Mouse (Mus musculus) granulocyte monocyte progenitor cell, adult 5-6 weeks (primary cell): ENCODE data around the gene Txnrd3. TPM values are rescaled to one million over a fixed set of nuclear protein-coding genes. Genes with fewer than 3 reads are reported as not detected.

Experiments
- ATAC-seq: replicated peaks from 2 replicates; pipeline ENCODE4 v1.8.0; 2016; ENCODE audit warnings: mild to moderate bottlenecking, moderate TSS enrichment, inconsistent platforms; ENCODE audit not compliant: poor library complexity, severe bottlenecking
- total RNA-seq, 2 experiments: library from RNA; stranded (forward) in 1 of 2; stranded (reverse) in 1 of 2; fragments of 200-712, 200-1000 nt in 1 of 2; fragments of >200 nt in 1 of 2; fragmentation: Nextera tagmentation in 1 of 2; gene quantifications; 2 replicates each; pipeline ENCODE4 v1.2.3; 2014 to 2017

Gene Txnrd3
- total RNA-seq, 2 experiments from 2014 or later: 6.0 to 7.6 TPM

- ATAC-seq: no peak
Measured at GRCm38 (mm10) chr6:89649897-89650296, 6.1 kb downstream of the Txnrd3 start.

DNA sequence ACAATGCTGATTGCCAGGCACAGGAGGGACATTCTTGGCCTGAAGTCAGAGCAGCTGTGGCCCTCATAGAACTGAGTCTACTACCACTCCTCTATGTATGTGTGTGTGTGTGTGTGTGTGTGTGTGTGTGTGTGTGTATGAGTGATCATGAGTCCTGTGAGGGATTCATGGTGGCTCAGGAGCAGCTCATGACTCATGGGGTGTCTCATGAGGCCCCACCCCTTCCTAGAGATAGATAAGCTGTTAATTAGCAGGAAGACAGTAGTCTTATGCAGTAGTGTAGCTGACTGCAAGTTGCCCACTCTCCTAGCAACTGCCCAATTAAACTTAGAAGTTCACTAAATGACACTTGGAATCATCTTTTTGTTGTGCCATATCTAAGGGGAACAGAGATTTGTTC, 8.0 kb downstream of the Txnrd3 start:
- no peak for ATAC-seq

- no peak for ATAC-seq
Measured at GRCm38 (mm10) chr6:89655011-89655410, 11.2 kb downstream of the Txnrd3 start.

- no peak for ATAC-seq
Measured at GRCm38 (mm10) chr6:89658342-89658741, 14.6 kb downstream of the Txnrd3 start.

DNA sequence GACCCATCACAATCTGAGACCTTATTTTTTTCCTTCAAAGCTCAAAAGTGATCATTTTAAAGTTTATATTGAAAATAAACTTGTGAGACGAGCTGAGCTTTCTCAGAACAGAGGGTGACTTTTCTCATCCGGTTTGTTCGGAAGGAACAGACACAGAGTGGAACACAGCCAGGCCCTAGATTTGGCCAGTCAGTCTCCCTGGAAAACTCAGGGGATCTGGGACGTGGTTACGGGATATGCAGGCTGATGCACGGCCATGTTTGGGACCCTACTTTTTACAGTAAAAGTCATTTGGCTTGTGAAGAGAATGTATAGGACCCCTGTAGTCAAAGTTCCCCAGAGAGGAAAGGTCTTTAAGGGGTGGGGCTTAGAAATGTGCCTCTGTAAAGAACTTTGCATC, 15.1 kb downstream of the Txnrd3 start:
- ATAC-seq: no peak

GRCm38 (mm10) chr6:89659692-89660423, 16.1 kb downstream of the Txnrd3 start:
- peak; percentile 77 for ATAC-seq

DNA sequence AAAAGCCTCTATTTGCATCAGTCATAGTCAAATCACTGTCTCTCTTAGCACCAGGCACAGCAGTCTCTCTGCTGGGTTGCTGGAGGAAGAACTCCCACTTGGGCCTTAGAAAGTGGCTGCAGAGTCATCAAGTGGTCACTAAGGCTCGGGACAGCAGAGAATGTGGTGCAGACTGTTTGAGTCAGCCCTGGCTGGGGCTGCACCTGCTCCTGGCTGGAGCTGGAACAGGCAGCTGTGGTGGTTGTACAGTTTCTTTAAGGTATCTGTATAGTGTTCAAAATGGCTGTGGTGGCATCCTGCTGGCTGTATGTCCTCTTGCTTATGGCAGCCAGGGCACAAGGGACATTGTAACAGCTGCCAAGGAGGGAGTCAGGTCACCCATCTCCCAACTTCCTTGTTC, 16.7 kb downstream of the Txnrd3 start:
- no peak for ATAC-seq

- ATAC-seq: no peak
Measured at GRCm38 (mm10) chr6:89662521-89662920, 18.7 kb downstream of the Txnrd3 start.

GRCm38 (mm10) chr6:89665155-89665554, 21.4 kb downstream of the Txnrd3 start:
- no peak for ATAC-seq

DNA sequence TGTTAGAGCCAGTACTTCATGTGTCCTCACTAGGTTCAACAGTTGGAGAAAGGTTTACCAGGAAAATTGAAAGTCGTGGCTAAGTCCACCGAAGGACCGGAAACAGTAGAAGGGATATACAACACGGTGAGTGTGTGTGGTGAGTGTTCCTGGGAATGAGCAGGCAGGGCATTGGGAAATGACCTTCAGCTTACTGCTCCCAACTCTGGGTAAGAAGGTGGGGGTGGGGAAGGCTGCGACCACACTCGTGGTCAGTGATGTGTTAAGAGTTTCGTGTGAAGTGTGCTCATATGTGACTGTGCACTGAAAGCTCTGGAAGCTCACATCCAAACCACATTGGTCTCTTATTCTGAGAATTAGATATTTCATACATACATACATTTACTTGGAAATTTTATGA, 21.9 kb downstream of the Txnrd3 start:
- ATAC-seq: peak; percentile 52

GRCm38 (mm10) chr6:89666976-89667375, 23.2 kb downstream of the Txnrd3 start:
- no peak for ATAC-seq

DNA sequence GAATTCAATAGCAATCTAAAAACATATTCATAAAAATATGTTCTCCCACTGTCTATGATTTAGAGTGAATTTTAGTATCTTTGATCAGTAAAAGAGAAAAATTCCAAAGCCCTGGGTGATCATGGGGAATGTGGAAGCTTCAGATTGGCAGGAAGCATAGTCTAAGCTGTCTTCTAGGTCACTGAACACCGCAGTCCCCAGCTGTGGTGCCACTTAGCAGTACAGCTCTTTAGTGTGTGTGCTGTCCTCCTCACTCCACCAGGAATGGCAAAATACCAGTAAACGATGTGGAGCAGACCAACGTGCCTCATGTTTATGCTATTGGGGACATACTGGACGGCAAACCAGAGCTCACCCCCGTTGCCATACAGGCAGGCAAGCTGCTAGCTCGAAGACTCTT, 25.8 kb downstream of the Txnrd3 start:
- no peak for ATAC-seq

DNA sequence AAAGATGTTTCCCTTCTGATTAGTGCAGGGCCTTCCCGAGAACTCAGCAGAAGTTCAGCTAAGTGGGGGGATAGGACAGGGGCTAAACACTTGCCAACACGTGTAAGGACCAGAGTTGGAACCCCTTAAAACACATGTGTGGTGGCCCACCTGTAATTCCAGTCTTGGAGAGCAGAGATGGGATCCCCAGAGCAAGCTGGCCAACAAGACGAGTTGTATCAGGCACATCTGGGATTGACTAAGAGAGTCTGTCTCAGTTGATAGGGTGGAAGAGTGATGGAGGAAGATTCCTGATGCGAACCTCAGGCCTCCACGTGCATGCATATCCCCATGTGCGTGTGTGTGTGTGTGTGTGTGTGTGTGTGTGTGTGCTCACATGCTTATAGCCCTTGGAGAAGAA, 27.6 kb downstream of the Txnrd3 start:
- no peak for ATAC-seq

DNA sequence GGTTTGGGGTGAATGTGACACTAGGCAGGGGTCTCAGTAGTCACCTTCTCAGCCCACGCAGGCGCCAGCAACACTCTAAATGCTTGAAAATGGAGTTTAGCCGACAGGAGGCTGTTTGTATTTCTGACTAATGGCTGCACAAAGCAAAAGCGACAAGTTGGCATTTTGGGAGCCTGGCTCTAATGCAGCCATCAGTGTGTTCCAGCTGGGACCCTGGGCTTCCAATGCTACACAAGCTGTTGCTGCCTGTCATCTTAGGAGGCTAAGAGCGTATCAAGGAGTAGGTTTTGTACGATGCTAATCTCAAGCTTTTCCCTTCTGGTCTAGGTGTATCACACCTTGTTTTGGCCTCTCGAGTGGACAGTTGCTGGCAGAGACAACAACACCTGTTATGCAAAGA, 28.9 kb downstream of the Txnrd3 start:
- no peak for ATAC-seq

- no peak for ATAC-seq
Measured at GRCm38 (mm10) chr6:89673135-89673780, 29.5 kb downstream of the Txnrd3 start.

- no peak for ATAC-seq
Measured at GRCm38 (mm10) chr6:89678522-89678921, 34.7 kb downstream of the Txnrd3 start.

- peak; percentile 87 for ATAC-seq
Measured at GRCm38 (mm10) chr6:89679291-89679835, 35.6 kb downstream of the Txnrd3 start.

DNA sequence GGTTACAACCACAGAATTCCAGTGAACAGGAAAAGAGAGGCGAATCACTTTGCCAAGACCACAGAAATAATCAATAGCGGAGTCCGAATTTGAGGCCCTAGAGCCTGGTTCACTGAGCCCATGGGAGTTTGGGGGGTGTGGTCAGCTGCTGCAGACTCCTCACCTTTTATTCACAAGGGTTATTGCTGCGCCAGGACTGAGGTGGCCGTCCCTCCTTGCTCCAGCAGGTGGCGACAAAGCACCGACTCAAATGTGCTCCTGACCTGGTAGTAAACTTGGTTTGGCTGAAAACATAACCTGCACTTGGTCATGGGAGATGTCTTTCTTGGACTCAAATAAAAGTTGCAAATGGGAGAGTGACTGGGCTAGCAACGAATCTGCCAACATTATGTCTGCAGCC, 36.4 kb downstream of the Txnrd3 start:
- peak; percentile 91 for ATAC-seq

DNA sequence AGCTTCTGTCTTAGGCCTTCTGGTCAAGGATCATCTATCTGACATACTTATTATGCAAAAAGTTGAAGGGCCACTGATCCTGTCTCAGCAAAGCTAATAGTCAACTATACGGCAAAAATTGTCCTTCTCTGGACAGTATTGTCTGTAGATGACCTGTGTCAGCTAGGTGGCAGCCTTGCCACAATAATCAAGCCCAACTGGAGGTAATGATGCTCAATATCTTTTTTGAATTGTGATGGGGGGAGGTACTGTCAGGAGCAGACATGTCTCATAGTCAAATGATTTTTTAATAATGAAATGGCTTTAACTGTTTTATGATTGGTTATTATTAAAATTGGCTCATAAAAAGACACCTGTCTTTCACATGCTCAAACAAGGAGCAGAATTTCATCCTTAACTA, 40.4 kb downstream of the Txnrd3 start:
- no peak for ATAC-seq

GRCm38 (mm10) chr6:89687100-89687499, 43.3 kb downstream of the Txnrd3 start:
- ATAC-seq: no peak

DNA sequence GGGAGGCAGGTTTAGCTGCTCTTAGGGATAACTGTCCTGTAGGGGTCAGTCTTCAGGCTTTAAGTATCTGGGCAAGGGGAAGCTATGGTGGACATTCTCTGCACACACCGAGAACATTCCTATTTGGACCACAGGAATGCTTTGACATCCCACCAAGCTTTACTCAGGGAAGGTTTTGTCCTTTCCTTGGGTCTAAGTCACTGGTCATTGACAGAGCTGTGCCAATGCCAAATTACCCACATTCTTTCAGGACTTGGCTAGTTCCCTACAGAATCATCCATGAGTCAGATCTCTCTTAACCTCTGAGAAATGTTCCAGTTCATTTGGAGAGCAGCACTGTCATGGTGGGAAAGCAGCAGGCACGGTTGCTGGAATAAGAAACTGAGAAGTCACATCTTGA, 62.8 kb downstream of the Txnrd3 start:
- no peak for ATAC-seq

DNA sequence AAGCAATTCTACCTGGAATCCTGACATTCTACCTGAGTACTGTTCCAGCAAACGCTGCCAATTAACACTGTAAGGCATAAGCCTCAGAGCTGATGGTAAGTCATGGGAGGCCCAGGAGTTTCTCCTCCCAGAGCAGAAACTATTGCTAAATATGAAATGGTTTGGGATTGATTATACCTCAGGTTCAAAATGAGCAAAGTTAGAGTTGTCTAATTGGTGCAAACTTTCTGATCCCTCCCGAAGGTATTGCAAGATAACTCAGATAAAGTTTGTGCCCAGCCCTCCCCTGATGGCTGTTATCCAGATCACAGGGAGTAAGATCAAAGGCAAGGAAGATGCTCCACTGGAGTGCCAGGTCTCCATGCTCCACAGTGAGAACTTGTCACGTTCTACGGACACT, 63.5 kb downstream of the Txnrd3 start, which contains the start of gene Vmn1r40:
Vmn1r40 (plus strand) TSS at position 301 of the 400 bp plus-strand sequence.
- ATAC-seq: no peak
